Mouse (Mus musculus): ENCODE results near the gene Tmem222.

GRCm38 (mm10) chr4:133234771-133235170 is 42.8 kb downstream of the Tmem222 start:
- TF ChIP-seq SRF (IDR thresholded peaks at IDR 0.05; ENCODE audit: control insufficient read depth, insufficient read length, low read depth) (no peak), MAX (IDR thresholded peaks at IDR 0.05; ENCODE audit: low read depth) (no peak), POLR2AphosphoS2 (IDR thresholded peaks at IDR 0.05; ENCODE audit: insufficient read length, low read depth) (no peak), MYOG (IDR thresholded peaks at IDR 0.05; ENCODE audit: control insufficient read depth in 1 of 3, insufficient read depth in 1 of 3, insufficient read length in 2 of 3, low read depth in 2 of 3) (no peak)
